Mouse (Mus musculus) left cerebral cortex, postnatal 14 days (tissue): Measurements from ENCODE around the gene Nhlh2. TPM values are rescaled to one million over a fixed set of nuclear protein-coding genes. Genes with fewer than 3 reads are reported as not detected.

Experiments used
- DNase-seq, 2 experiments: peaks; one replicate each; pipeline ENCODE4 v3.0.0; 2021 to 2022; ENCODE audit warnings: low spot score in 2 of 2, mixed read lengths in 1 of 2
- intact Hi-C: fragments of 180-260 bp; cut with DNase I; formaldehyde crosslinking; loops from one replicate; pipeline ENCODE4 v1.15.1; 2025
- total RNA-seq, 2 experiments: library from RNA; stranded (reverse); gene quantifications; 2 replicates each; pipeline ENCODE4 v1.2.3; 2021

The Nhlh2 gene
- total RNA-seq, 2 experiments from 2014 or later, result 0.22 to 0.51 TPM

- intact Hi-C loops, result no loop called here
- DNase-seq, result no peak
Observed at GRCm38 (mm10) chr3:102023337-102023736, 13.5 kb downstream of the Nhlh2 start.

- DNase-seq, result no peak
- intact Hi-C loops, result no loop called here
Observed at GRCm38 (mm10) chr3:102023829-102024228, 14.0 kb downstream of the Nhlh2 start.

- intact Hi-C loops, result no loop called here
- DNase-seq, result no peak
Observed at GRCm38 (mm10) chr3:102024981-102025451, 15.1 kb downstream of the Nhlh2 start.

GRCm38 (mm10) chr3:102025659-102026058 is 15.8 kb downstream of the Nhlh2 start:
- peak in 1 of 2 experiments; percentile 50 for DNase-seq
- intact Hi-C loops, result no loop called here

GRCm38 (mm10) chr3:102027880-102028279 is 18.0 kb downstream of the Nhlh2 start:
- intact Hi-C loops, result no loop called here
- no peak for DNase-seq

- no peak for DNase-seq
- intact Hi-C loops, result no loop called here
Observed at GRCm38 (mm10) chr3:102037806-102038205, 27.9 kb downstream of the Nhlh2 start.

- no peak for DNase-seq
- intact Hi-C loops, result no loop called here
Observed at GRCm38 (mm10) chr3:102038608-102039007, 28.7 kb downstream of the Nhlh2 start.

GRCm38 (mm10) chr3:102041632-102042031 is 31.8 kb downstream of the Nhlh2 start:
- intact Hi-C loops, result no loop called here
- DNase-seq, result no peak

- intact Hi-C loops, result no loop called here
- no peak for DNase-seq
Observed at GRCm38 (mm10) chr3:102045071-102045470, 35.2 kb downstream of the Nhlh2 start.

- intact Hi-C loops, result no loop called here
- no peak for DNase-seq
Observed at GRCm38 (mm10) chr3:102047532-102047931, 37.7 kb downstream of the Nhlh2 start.

- intact Hi-C loops, result no loop called here
Observed at GRCm38 (mm10) chr3:102049207-102050104, 39.6 kb downstream of the Nhlh2 start.

GRCm38 (mm10) chr3:102052036-102052435 is 42.2 kb downstream of the Nhlh2 start:
- intact Hi-C loops, result no loop called here
- DNase-seq, result no peak

More at GRCm38 (mm10) chr3:102049207-102050104, 39.6 kb downstream of the Nhlh2 start:
- DNase-seq, result no peak

GRCm38 (mm10) chr3:102053293-102053692 is 43.4 kb downstream of the Nhlh2 start:
- DNase-seq, result no peak
- intact Hi-C loops, result no loop called here

GRCm38 (mm10) chr3:102055878-102056277 is 46.0 kb downstream of the Nhlh2 start:
- DNase-seq, result no peak
- intact Hi-C loops, result no loop called here

GRCm38 (mm10) chr3:102060065-102060464 is 50.2 kb downstream of the Nhlh2 start:
- intact Hi-C loops, result loop anchor here (5.0 kb wide), 1 partner anchor 163 kb away; no protein-coding TSS in a partner anchor
- DNase-seq, result no peak

GRCm38 (mm10) chr3:102061923-102062670 is 52.2 kb downstream of the Nhlh2 start:
- DNase-seq, result peak; percentile 27 to 45
- intact Hi-C loops, result loop anchor here (5.0 kb wide), 1 partner anchor 165 kb away; no protein-coding TSS in a partner anchor

GRCm38 (mm10) chr3:102062671-102063010 is 52.8 kb downstream of the Nhlh2 start:
- intact Hi-C loops, result loop anchor here (5.0 kb wide), 1 partner anchor 165 kb away; no protein-coding TSS in a partner anchor
- DNase-seq, result no peak

GRCm38 (mm10) chr3:102063273-102064120 is 53.6 kb downstream of the Nhlh2 start:
- intact Hi-C loops, result loop anchor here (5.0 kb wide), 1 partner anchor 166 kb away; no protein-coding TSS in a partner anchor
- no peak for DNase-seq

GRCm38 (mm10) chr3:102064566-102064965 is 54.7 kb downstream of the Nhlh2 start:
- no peak for DNase-seq
- intact Hi-C loops, result loop anchor here (5.0 kb wide), 1 partner anchor 167 kb away; no protein-coding TSS in a partner anchor
